Mouse (Mus musculus) limb, embryonic 13.5 days (tissue): ENCODE measurements around the gene Unc13b. TPM values are rescaled to one million over a fixed set of nuclear protein-coding genes. Genes with fewer than 3 reads are reported as not detected.

Experiments
- ATAC-seq: fragments of 200-750 bp; cut with Nextera tagmentation; 2 replicates; pipeline ENCODE4 v1.8.0; 2017; ENCODE audit warnings: low read depth, moderate number of reproducible peaks, moderate TSS enrichment; ENCODE audit not compliant: low FRiP score
- H3K27ac ChIP-seq: fragments of 300-500 bp; sonication (generic); 2 replicates; pipeline ENCODE4 v1.5.1; 2015; ENCODE audit warnings: inconsistent platforms, mild to moderate bottlenecking, moderate library complexity
- H3K27me3 ChIP-seq: fragments of 300-500 bp; sonication (generic); 2 replicates; pipeline ENCODE4 v1.6.1; 2015; ENCODE audit warnings: mild to moderate bottlenecking, inconsistent platforms
- H3K36me3 ChIP-seq: fragments of 300-500 bp; sonication (generic); 2 replicates; pipeline ENCODE4 v1.6.1; 2015; ENCODE audit warnings: inconsistent platforms, mild to moderate bottlenecking, moderate library complexity
- H3K4me1 ChIP-seq: fragments of 300-500 bp; sonication (generic); 2 replicates; pipeline ENCODE4 v1.6.1; 2015; ENCODE audit warnings: inconsistent platforms
- H3K4me2 ChIP-seq: fragments of 300-500 bp; sonication (generic); replicated peaks from 2 replicates; pipeline ENCODE4 v1.6.1; 2015; ENCODE audit warnings: inconsistent platforms, mild to moderate bottlenecking, moderate library complexity
- H3K4me3 ChIP-seq: fragments of 300-500 bp; sonication (generic); 2 replicates; pipeline ENCODE4 v1.5.1; 2015; ENCODE audit warnings: moderate library complexity, mild to moderate bottlenecking, inconsistent platforms
- H3K9ac ChIP-seq: fragments of 300-500 bp; sonication (generic); 2 replicates; pipeline ENCODE4 v1.6.1; 2015; ENCODE audit warnings: mild to moderate bottlenecking, inconsistent platforms
- H3K9me3 ChIP-seq: fragments of 300-500 bp; sonication (generic); 2 replicates; pipeline ENCODE4 v1.6.1; 2016; ENCODE audit warnings: inconsistent platforms
- WGBS: fragments of 180-500 bp; shearing (Covaris S2); methylation state at CpG from one replicate; pipeline ENCODE4 v1.1.7; 2015; 5-methylcytosine and 5-hydroxymethylcytosine counted together
- polyA plus RNA-seq: library from polyadenylated mRNA; unstranded; fragments of >200 nt; fragmentation: Nextera tagmentation; extraction: Ambion mirVana; gene quantifications from 2 replicates; pipeline ENCODE4 v1.2.1, GENCODE M21; 2015

The Unc13b gene
- polyA plus RNA-seq, 1 experiment from 2014 or later = 2.7 TPM

DNA sequence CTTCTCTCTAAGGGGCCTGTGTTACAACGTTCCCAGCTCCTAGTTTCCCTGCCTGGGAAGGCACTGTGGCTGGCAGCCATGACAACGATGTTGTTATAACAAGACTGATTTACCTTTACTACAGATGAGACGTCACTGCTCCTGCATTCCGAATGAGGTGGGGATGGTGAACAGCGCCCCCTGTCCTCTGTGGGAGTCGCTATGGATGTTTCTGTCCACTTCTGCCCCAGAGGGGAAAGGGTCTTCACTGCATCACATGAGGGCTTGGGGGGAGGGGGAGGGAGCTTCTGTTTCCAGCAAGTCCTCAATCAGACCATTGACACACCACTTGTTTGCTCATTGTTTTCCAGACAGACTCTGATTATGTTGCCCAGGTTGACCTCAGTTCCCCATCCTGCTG, 235.2 kb downstream of the Unc13b start:
- Histone ChIP-seq H3K27ac (no peak overlapping the region), H3K9me3 (no peaks in the 10 kb centered on the region), H3K4me3 (no peak overlapping the region), H3K4me2 (no peak overlapping the region), H3K4me1 (no peaks in the 10 kb centered on the region), H3K27me3 (no peaks in the 10 kb centered on the region), H3K36me3 (no peaks in the 10 kb centered on the region), H3K9ac (no peak overlapping the region)
- no peak for ATAC-seq
- 33% methylated on average over 6 of the region's 6 CpGs for WGBS

DNA sequence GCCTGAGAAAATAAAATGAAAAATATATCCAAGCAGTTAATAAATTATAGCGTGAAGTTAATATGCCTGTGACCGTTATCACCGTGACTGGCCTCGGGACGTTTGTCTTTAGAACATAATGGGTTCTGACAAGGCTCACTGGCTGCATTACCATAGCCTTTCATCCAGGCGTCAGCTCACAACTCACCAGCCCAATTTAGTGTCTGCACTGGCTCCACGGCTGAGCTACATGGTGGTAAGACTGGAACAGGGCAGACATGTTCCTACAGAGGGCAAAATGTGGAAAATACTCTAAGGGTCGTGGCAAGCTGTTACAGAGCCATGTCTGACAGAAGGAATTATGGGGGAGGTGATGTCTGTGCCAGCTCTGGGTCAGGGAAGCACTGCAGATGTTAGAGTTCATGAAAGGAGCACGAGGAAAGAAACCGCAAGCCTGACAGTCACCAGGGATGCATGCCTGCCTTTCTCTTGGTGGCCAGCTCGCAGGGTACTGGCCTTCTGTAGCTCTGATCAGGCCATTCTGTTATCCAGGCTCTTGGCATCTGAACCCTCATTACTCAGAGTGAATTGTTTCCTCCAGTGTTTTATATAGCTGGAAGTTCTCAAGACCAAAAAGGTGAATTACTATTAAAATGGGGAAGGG, 251.1 kb downstream of the Unc13b start:
- ATAC-seq = no peak
- 43% methylated on average over 11 of the region's 11 CpGs for WGBS
- no peak overlapping the region for H3K9ac ChIP-seq
- no peaks in the 10 kb centered on the region for H3K4me1 ChIP-seq
- H3K27ac ChIP-seq = no peak overlapping the region
- no peak overlapping the region for H3K4me3 ChIP-seq
- H3K9me3 ChIP-seq = no peaks in the 10 kb centered on the region
- H3K36me3 ChIP-seq = no peaks in the 10 kb centered on the region
- H3K4me2 ChIP-seq = no peak overlapping the region
- no peaks in the 10 kb centered on the region for H3K27me3 ChIP-seq

Other genes with a start within 250 kb of the Unc13b start
- 0.05 TPM in 1 of 2 replicates, not detected in the other for gene Fam205a1, start 205.1 kb upstream of the Unc13b start, polyA plus RNA-seq
- gene Gm12394, start 202.2 kb upstream of the Unc13b start, polyA plus RNA-seq = 0.06 TPM in 1 of 2 replicates, not detected in the other
- gene Fam205c, start 184.7 kb upstream of the Unc13b start, polyA plus RNA-seq = 0.31 TPM in 1 of 2 replicates, not detected in the other
- 0.79 and 0.94 TPM in 2 replicates for gene Phf24, start 142.3 kb upstream of the Unc13b start, polyA plus RNA-seq
- 8.9 and 9.0 TPM in 2 replicates for gene Dnajb5, start 109.1 kb upstream of the Unc13b start, polyA plus RNA-seq
- gene 1700022I11Rik, start 89.3 kb upstream of the Unc13b start, polyA plus RNA-seq = 0.78 and 1.1 TPM in 2 replicates
- 598 and 608 TPM in 2 replicates for gene Vcp, start 58.4 kb upstream of the Unc13b start, polyA plus RNA-seq
- gene Fancg, start 48.4 kb upstream of the Unc13b start, polyA plus RNA-seq = 19.5 and 20.7 TPM in 2 replicates
- 25.7 and 26.0 TPM in 2 replicates for gene Pigo, start 33.1 kb upstream of the Unc13b start, polyA plus RNA-seq
- gene Stoml2, start 27.2 kb upstream of the Unc13b start, polyA plus RNA-seq = 343 and 345 TPM in 2 replicates
- gene Fam214b, start 12.7 kb upstream of the Unc13b start, polyA plus RNA-seq = 13.7 and 14.7 TPM in 2 replicates
- gene Atp8b5, start 208.2 kb downstream of the Unc13b start, polyA plus RNA-seq = 0.70 and 0.71 TPM in 2 replicates